Mouse (Mus musculus) spleen, embryonic (tissue): ENCODE results near the gene Hes5.

ENCODE experiments used
- CTCF ChIA-PET: fragments of 350-600 bp; sonication (Branson Sonifier 250); formaldehyde crosslinking; loops from one replicate; lab custom pipeline; 2022; lab: Charles Lee

Hes5 gene

DNA sequence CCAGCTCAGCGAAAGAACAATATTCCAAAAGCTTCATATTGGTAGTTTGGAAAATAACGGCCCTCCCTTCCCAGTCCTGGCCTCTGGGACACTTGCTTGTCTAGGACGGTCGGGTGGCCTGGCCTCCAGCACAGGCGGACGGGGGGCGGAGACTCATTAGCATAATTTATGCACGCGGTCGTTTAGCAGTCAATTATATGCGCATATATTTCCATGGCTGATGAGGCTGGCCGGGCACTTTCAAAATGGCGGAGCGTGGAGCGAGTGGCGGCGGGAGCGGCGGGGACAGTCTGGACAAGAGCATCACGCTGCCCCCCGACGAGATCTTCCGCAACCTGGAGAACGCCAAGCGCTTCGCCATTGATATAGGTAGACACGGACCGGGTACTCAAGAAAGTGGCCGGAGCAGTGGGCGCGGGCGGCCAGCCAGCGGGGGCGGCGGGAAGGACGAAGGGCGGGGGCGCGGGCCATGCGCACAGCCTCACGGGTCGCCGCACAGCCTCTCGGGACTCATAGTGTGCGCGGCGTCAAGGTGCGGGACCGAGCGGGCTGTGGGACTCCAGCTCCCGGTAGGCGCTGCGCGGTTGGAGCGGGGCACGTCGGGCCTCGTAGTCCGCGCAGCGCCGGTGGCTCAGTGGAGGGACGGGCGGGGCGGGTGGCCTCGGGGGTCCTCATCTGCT is 3.3 kb downstream of the Hes5 start, which contains the start of gene Pank4:
Gene Pank4, plus strand, starts transcription at position 223 of the 680 bp plus-strand sequence.
- CTCF ChIA-PET, result interaction anchor here (0.5 to 0.8 kb wide), 3 partner anchors 24 to 100 kb away, joined by 3 read pairs; no protein-coding TSS in a partner anchor

DNA sequence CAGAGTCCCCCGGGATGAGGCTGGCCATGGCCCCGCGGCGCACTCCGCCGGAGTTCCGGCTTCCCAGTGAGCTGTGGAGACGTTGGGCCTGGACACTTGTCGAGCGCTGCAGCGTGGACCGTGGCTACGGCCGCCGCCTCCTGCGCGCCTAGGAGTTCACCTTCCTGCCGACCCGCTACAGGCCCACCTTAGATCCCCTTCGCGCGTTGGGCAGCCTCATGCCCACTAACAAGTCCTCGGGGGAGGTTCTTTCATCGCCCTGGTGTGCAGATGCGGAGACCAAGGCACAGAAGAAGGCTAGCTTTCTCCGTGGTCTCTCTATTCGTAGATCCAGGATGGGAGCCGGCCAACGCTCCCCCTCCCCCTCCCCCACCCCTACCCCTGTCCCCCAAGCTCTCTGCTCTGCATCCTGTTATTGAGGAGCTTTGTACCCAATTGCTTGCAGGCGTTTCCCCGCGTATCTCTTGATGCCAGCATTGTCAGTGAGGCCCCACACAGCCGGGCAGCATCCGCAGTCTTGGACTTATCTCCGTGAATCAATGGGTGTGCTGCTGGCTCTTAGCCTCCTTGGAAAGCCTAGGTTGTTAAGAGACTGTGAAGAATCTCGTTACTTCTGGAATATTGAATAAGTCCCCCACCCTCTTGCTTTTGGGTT is 4.0 kb downstream of the Hes5 start:
- CTCF ChIA-PET, result interaction anchor here (0.5 to 0.8 kb wide), 4 partner anchors 13 to 101 kb away, joined by 3 read pairs; no protein-coding TSS in a partner anchor

DNA sequence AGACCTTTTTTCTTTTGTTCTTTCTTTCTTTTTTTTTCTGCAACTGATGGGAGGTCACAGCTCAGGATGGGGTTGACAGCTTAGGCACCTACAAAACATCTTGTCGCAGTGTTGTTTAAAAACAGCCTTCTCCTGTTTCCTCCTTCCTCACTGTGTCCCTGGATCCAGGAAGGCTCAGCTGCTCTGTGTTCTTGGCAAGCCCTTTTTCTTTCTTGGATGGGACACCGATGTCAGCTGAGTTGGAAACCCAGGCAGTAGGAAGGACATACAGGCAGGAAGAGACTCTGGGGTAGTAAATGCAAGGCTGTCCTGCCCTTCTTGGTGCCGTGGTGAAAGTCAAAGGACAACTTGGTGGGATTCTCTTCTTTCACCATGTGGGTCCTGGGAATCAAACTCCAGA is 5.1 kb downstream of the Hes5 start:
- CTCF ChIA-PET, result interaction anchor here (0.7 kb wide), 1 partner anchor 40 kb away, joined by 3 read pairs; no protein-coding TSS in a partner anchor

DNA sequence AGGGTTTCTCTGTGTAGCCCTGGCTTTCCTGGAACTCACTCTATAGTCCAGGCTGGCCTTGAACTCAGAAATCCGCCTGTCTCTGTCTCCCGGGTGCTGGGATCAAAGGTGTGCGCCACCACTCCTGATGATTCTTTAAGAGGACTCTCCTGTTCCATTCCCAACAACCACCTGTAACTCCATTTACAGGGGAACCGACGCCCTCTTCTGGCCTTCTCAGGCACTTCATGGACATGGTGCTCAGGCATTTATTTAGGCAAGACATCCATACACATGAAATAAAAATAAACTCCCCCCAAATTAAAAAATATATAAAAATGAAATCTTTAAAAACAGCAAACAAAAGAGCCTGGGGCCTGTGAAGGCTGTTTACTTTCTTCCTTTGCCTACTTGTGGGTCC is 6.5 kb downstream of the Hes5 start:
- CTCF ChIA-PET, result interaction anchor here (0.7 kb wide), 2 partner anchors 324 to 609 kb away, joined by 3 to 11 read pairs; no protein-coding TSS in a partner anchor

DNA sequence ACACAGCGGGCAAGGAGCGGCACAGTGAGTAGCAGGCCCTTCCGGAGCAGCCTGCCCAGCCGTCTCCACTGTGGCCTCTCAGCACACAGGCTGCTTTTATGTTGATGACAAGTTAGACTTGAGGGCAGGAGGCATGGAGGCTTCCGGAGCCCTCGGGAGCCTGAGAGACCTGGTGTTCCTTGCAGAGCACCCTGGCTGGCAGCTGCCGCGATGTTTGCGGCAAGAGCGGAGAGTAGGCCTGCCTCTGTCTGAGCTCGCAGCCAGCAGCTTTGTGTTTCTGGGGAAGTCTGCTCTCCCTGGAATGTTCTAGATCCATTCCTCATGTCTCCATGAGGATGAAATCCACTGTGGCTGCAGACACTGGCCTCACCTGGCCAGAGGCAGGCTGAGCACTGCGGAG is 11.8 kb downstream of the Hes5 start:
- CTCF ChIA-PET, result no interaction called here

DNA sequence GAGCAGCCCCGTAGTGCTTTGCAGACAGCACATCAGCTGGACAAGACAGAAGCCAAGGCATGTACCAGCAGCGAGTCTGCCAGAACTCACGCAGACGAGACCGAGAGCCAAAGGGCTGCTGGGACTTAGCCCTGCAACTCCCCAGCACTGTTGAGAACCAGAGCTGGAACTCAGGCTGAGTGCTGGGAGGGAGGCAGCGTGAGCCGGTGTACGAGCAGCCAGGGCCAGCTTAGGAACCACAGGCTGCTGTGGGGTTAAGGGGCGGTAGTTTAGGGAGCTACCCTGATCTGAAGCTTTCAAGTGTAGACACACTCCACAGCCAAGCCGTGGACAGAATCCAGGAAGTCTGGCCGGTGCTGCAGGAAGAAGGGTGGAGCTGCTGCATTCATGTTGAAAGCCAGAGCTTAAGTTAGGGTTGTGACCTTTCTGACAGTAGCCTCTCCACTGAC is 13.5 kb downstream of the Hes5 start:
- CTCF ChIA-PET, result no interaction called here

DNA sequence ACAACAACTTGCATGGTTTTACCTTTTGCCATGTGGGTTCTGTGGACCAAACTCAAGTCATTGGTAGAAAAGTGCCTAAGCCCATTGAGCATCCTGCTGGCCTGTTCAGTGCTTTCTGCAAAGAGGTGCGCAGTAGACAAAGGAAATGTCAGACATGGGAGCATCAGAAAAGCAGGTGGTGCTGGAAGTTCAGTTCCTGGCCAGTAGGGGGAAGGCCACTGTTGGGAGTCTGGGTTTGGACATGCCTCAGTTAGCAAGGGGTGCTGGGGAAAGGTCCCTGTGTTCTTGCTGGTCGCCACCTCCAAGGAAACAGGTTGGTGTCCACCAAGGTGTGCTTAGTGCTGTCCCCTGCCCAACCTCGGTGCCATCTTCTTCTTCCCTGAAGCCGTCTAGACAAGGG is 19.4 kb downstream of the Hes5 start:
- CTCF ChIA-PET, result no interaction called here

DNA sequence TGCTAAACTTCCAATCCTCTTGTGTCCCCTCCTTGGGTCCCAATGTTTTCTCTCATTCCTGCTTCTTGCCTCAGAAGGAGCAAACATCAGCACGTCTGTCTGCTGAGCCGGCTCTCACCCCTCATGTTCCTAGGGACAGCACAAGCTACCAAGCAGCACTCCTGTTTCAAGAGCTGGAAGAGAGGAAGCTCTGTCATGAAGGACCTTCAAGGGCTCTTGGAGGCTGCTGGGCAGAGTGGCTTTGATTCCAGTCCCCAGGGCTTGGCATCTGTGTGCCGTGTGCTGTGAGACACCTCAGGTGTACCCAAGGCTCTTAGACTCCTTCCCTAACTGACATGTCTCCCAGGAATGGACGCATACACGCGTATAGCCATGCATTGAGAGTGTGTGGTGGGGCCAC is 20.4 kb downstream of the Hes5 start:
- CTCF ChIA-PET, result no interaction called here

DNA sequence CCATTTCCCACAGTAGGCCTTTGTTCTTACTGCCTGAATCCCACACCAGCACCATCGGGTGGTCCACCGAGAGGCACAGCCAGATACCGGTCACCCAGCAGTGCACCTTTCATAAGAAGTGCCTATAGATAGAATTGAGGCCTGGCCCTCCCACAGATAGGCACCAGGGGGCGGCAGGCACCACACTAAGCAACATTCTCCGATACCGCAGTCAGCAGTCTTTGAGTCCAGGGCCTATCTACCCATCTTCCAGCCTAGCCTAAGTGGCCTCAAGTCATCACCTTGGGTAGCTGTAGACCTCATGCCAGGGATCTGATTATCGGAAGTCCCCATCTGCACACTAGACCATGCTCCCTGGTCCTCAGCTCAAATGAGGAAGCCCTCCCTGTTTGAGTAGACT is 20.8 kb downstream of the Hes5 start:
- CTCF ChIA-PET, result no interaction called here

DNA sequence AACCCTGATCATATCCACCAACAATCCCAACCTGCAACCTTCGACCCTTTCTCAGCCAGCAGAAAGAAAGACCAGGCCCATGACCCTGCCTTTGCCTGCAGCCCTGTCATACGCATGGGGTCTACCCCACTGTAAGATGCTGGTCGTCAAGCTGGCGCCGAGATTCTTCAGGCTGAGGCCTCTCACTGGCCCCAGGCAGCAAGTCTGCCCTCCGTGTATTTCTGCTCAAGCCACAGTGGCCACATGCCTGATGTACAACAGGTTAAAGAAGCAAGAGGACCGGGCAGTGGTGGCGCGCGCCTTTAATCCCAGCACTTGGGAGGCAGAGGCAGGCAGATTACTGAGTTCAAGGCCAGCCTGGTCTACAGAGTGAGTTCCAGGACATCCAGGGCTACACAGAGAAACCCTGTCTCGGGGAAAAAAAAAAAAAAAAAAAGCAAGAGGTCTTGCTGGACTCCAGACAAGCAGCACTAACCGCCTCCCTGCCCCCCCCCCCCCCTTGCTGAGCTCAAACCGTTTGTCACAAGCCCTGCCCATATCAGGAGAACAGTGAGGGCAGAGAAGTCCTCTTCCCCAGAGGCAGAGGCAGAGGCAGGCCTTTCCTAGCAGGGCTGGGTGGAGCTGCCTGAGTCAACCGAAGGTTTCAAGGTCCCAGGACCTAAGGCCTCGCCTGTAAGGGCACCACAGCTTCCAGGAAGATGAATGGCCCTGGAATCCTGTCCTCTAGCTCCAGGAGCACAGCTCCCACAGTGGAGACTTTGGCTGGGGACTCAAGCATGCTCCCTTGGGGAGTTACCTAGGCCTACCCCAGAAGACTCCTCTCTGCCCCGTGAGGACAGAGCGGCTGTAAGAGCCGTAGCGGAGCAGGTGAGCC is 21.8 kb downstream of the Hes5 start:
- CTCF ChIA-PET, result interaction anchor here (0.7 kb wide), 1 partner anchor 28 kb away, joined by 8 read pairs; no protein-coding TSS in a partner anchor

DNA sequence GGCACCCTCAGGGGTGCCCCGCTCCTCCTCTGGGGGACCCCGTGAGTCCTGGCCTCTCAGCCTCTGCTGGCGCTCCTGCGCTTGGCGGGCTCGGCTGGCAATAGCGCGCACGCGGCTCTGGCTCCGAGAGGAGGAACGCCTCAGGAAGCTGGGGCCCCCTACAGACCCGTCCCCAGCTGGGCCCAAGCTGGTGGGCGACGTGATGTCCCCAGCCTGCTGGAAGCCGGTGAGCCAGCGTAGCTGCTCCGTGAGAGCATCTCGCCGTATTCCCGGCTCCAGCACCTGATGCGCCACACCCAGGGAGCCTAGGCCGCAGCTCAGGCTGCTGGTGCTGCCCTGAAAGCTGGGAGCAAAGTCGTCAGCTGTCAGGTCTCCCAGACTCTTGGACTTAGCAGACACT is 23.0 kb downstream of the Hes5 start:
- CTCF ChIA-PET, result no interaction called here

DNA sequence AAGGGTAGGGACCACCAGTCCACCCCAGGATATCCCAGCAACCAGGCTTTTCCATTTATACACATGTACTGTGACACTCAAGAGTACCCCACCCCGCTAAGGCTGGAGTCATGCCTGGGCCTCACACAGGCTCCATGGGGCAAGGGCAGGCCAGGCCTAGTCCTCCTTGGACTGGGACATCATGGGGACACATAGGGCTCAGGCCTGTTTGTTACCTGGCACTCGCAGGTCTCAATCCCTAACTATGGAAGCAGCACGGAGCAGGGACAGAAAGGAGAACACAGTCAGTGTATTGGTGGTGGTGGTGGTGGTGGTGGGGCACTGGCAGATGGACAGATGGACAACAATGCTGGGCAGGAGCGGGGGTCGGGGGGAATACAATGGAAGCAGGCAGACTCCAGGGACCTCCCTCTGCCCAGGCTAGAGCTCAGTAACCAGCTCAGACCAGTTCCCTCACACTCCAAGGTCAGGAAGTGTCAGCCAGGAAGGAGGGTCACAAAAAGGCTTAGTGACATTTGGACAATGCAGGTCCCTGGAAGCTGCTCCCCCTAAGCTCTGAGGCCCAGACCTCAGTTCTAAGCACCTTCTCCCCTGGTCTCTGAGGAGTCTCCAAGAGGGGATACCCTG is 24.5 kb downstream of the Hes5 start:
- CTCF ChIA-PET, result no interaction called here

DNA sequence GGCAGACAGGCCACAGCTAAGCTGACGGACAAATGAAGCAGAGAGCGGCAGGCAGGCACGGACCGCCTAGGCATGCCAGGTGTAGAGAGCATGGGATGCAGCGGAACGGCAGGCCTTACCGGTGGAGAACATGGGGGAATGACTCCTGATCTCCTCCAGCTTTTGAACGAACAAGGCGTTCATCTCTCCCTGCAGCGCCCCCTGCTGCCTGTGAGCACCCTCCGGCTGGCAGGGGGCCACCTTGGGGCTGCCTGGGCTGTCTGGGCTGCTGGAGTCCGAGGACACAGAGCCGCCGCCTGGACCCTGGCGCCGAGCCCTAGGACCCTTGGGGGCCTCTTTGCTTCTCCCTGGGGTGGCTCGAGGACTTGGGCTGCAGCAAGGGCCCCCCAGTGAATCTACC is 25.4 kb downstream of the Hes5 start:
- CTCF ChIA-PET, result interaction anchor here (0.7 kb wide), 1 partner anchor 32 kb away, joined by 4 read pairs; no protein-coding TSS in a partner anchor

DNA sequence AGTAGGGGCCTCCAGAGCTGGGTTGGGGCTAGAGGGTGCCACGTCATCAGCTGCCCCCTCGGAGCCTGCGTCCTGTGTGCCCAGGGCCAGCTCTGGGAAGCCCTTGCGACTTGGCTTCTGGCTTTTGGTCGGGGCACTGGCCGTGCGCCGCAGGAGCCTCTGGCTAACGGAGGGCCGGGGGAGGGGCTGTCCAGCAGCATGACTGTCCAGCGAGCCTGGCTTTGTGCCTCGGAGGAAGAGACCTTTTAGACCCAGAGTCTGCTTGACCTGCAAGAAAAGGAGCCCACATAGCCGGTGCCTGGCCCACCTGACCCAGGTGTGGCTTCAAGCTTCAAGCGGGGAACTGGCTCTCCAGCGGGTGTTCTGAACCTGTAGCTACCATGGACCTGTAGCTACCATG is 26.0 kb downstream of the Hes5 start:
- CTCF ChIA-PET, result interaction anchor here (0.7 kb wide), 1 partner anchor 33 kb away, joined by 4 read pairs; no protein-coding TSS in a partner anchor

DNA sequence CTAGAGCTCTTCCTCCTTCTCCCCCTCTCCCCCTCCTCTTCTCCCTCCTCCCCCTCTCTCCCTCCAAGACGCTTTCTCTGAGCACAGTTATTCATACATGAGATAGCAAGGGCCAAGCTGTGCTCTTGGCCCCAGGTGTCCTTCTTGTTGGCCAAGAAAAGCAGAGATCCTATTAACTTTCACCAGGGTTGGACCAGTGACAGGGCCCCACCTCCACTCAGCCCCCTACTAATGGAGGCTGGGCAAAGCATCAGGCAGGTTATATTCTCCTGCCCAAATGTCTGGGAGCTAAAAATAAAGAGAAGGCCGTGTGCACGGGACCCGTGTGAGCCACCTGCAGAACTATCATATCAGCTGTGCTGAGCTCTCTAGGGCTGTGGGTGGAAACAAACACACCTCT is 34.2 kb downstream of the Hes5 start:
- CTCF ChIA-PET, result no interaction called here

DNA sequence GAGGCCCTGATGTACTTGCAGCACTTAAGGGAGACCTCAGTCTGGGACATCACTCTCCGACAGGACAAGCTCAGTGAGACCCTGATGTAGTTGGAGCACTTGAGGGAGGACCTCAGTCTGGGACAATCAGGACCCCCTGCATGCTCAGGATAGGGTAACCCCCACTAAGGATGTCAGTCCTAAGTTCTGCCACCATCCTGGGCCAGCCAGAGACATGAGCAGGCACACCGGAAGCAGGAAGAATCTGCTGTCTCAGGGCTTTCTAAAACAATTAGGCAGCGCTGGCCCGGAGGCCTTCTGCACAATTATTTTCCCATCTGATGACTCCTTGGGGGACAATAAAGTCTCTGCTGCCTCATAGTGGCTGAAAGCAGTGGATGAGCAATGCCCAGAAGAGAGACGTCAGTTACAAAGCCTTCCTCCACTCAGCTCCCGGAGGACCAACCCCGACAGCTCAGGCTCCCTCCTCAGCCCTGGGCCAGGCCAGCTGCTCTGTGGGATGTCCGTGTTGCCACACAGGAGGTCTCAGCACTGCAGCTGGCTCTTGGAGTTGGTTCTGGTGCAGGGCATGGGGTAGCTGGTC is 35.9 kb downstream of the Hes5 start:
- CTCF ChIA-PET, result no interaction called here

DNA sequence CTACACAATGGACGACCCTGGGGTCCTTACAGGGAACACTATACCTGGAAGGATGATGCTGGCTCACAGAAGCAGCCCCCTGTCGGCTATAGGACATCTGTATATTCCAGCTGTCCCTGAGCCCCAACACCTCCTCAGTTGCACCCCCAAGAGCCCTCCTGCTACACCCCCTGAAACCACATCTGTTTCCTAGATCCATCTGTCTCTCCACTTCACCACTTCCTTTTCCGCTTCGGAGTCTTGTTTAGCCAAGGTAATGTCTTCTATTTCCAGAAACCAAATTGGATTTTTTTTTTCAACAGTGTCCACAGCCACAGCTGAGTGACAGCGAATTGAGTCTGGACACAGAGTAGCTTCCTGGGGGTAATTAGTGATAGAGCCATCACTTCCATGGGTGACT is 38.7 kb downstream of the Hes5 start:
- CTCF ChIA-PET, result interaction anchor here (0.7 kb wide), 1 partner anchor 76 kb away, joined by 4 read pairs; no protein-coding TSS in a partner anchor

DNA sequence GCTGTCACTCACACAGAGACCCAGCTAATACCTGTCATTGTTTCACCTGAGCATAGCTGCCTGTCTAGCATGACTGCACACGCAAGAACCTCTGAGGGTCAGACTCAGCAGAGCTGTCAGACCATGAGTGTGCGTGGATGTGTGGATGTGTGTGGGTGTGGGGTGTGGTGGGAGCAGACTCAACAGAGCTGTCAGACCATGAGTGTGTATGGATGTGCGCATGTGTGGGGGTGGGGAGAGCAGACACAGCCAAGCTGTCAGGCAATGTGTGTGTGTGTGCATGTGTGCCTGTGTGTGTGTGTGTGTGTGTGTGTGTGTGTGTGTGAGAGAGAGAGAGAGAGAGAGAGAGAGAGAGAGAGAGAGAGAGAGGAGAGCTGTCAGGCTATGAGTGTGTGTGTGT is 44.6 kb downstream of the Hes5 start:
- CTCF ChIA-PET, result no interaction called here

DNA sequence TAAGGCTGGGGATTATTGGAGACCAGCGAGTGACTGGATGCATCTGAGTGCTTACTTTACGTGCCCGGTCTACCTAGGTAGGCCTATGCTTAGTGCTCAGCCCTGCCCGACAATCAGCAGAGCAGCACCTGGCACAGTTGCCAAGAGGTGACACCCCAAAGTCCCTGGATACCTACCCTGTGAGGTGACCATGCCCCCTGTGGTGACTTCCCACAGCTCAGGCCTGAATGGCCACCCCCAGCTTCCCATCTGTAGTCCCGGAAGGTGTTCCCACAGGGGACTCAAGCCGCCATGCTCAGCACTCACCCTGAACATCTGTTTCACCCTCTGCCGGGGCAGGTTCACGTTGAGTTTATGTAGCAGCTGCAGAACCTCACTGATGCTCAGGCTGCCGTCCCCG is 45.6 kb downstream of the Hes5 start:
- CTCF ChIA-PET, result no interaction called here

DNA sequence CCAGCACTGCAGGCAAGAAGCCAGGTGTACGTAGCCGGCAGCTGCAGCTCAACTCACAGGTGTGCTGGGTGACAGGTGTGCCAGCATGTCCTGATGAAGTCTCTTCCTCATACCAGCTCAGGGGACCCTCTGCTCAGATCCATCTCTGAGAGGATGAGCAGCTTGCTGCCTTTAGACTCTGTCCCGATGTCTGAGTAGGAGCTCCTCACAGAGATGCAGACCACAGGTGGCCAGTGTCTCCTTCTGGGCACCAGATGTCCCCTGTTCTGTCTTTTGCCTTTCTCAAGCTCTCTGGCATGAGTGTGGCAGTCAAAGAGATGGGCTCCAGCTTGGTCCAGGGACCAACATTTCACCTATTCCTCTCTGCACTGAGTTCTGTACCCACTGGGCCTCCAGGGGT is 46.9 kb downstream of the Hes5 start:
- CTCF ChIA-PET, result no interaction called here

DNA sequence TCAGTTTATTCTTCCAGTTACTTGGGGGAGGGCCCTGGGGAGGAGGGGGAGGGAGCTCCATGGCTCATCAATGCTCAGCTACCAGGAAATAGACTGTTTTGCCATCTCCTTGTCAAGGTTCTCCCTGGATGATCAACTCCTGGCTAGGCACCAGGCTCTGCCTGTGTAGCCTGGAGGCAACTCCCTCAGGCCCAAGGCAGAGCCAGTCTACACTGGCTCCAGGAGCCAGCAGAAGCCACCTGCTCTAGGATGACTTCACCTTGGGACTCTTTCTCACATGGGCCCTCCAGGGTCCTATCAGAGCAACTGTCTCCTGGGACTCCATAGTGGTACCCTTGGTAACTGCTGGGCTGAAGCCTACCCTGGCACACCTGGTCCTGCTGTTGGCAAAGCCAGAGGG is 47.4 kb downstream of the Hes5 start:
- CTCF ChIA-PET, result no interaction called here
